Mouse (Mus musculus) olfactory bulb, adult 2 months (tissue): Measurements from ENCODE around the gene Ppcdc. TPM values are rescaled to one million over a fixed set of nuclear protein-coding genes. Genes with fewer than 3 reads are reported as not detected.

Experiments used
- H3K27ac ChIP-seq: fragments of 200-500 bp; 2 replicates; pipeline ENCODE4 v1.5.1; 2012; ENCODE audit warnings: low read depth, low read length; ENCODE audit not compliant: insufficient read depth
- H3K4me1 ChIP-seq: fragments of 200-500 bp; 2 replicates; pipeline ENCODE4 v1.6.1; 2012; ENCODE audit warnings: low read length; ENCODE audit not compliant: control insufficient read depth, insufficient read depth
- H3K4me3 ChIP-seq: fragments of 200-500 bp; 2 replicates; pipeline ENCODE4 v1.5.1; 2012; ENCODE audit warnings: mild to moderate bottlenecking, low read depth, low read length, moderate library complexity; ENCODE audit not compliant: insufficient read depth
- CTCF ChIP-seq: fragments of 200-500 bp; IDR thresholded peaks from 2 replicates; pipeline ENCODE4 v1.5.1; 2012; ENCODE audit warnings: low read depth, mild to moderate bottlenecking, low read length, moderate library complexity; ENCODE audit not compliant: insufficient read depth
- POLR2A ChIP-seq: fragments of 200-500 bp; IDR thresholded peaks from 2 replicates; pipeline ENCODE4 v1.6.1; 2012; ENCODE audit warnings: mild to moderate bottlenecking, low read depth, low read length, moderate library complexity; ENCODE audit not compliant: insufficient read depth
- WGBS: fragments of 180-500 bp; shearing (Covaris S2); methylation state at CpG from one replicate; pipeline ENCODE4 v1.1.7; 2018; 5-methylcytosine and 5-hydroxymethylcytosine counted together
- polyA plus RNA-seq: library from polyadenylated mRNA; stranded (reverse); fragments of >200 nt; gene quantifications from 2 replicates; pipeline ENCODE4 v1.2.4, GENCODE M21; 2012; ENCODE audit warnings: low replicate concordance; ENCODE audit not compliant: missing spikeins, insufficient read depth, insufficient read length

The Ppcdc gene
- polyA plus RNA-seq, result not detected in 2 replicates

GRCm38 (mm10) chr9:57439522-57440295 lies at the start of gene Ppcdc:
TSS of gene Ppcdc (minus strand) at chr9:57440124.
- Histone ChIP-seq H3K27ac (peak within 1 kb of the TSS; percentile 29; the same call in 1 of the 2 replicates), H3K4me3 (peak within 1 kb of the TSS; percentile 62), H3K4me1 (no peaks in the 10 kb centered on the region)
- 1% methylated on average over 32 of the region's 32 CpGs for WGBS
- no peak for TF ChIP-seq CTCF
- TF ChIP-seq POLR2A, result peak; percentile 91

GRCm38 (mm10) chr9:57487807-57488206 lies 47.9 kb upstream of the Ppcdc start:
- Histone ChIP-seq H3K4me3 (no peak overlapping the region), H3K27ac (no peak overlapping the region), H3K4me1 (peaks cover 2% of the 10 kb centered on the region; the same call in 1 of the 2 replicates)
- 74% methylated on average over 7 of the region's 7 CpGs for WGBS
- no peak for TF ChIP-seq CTCF
- no peak for TF ChIP-seq POLR2A

DNA sequence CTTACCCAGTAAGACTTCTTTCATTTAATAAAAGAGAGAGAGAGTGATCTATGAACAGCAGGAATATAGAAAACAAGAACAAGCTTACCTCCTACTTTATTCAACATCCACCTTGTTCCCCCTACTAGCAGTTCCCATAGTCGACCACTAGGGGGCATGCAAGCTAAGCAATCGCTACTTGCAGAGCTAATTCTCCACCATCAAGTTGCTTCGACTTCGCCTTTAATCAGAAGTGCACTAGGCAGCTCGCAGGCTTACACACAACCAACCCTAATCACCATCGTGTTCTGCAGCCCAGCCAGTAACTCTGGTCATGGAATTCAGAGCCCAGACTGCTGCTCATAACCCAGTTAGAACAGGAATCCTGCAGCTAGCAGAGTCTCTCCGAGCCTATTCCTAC lies 45.9 kb upstream of the Ppcdc start:
- 9% methylated on average over 7 of the region's 7 CpGs for WGBS
- Histone ChIP-seq H3K4me1 (peaks cover 2% of the 10 kb centered on the region; the same call in 1 of the 2 replicates), H3K4me3 (no peak overlapping the region), H3K27ac (no peak overlapping the region; the same call in 1 of the 2 replicates)
- TF ChIP-seq CTCF, result no peak
- TF ChIP-seq POLR2A, result no peak

DNA sequence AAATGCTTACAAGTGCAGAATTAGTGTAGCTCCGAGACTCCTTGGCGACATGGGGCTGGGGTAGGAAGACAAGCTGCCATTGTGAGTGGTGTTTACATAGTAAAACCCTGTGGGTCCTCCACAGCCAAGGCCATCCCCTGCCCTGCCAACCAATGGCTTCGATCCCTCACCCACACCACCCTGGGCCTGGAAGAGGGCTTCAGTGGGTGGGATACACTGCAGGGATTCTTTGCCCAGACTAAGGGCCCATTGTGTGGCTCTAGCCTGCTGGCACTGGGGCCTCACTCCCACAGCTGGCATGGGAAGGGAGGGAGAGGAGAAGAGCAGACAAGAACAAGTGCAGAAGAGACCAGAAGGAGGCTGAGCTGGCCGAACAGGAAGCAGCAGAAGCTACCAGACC lies 29.0 kb upstream of the Ppcdc start:
- TF ChIP-seq POLR2A (no peak), CTCF (no peak)
- 25% methylated on average over 4 of the region's 4 CpGs for WGBS
- Histone ChIP-seq H3K4me1 (peaks cover 17% of the 10 kb centered on the region), H3K4me3 (no peak overlapping the region), H3K27ac (no peak overlapping the region)

GRCm38 (mm10) chr9:57467896-57468549 lies 28.1 kb upstream of the Ppcdc start, which contains the start of gene Scamp5:
TSS of gene Scamp5 (minus strand) at chr9:57468060.
- Histone ChIP-seq H3K4me3 (peak within 1 kb of the TSS; percentile 66), H3K4me1 (peaks cover 17% of the 10 kb centered on the region), H3K27ac (peak within 1 kb of the TSS; percentile 86)
- WGBS, result 1% methylated on average over 48 of the region's 48 CpGs
- TF ChIP-seq CTCF, result no peak
- peak; percentile 96 for TF ChIP-seq POLR2A

GRCm38 (mm10) chr9:57467271-57467771 lies 27.4 kb upstream of the Ppcdc start:
- Histone ChIP-seq H3K27ac (peak overlapping the region; percentile 86), H3K4me1 (peaks cover 20% of the 10 kb centered on the region), H3K4me3 (peak overlapping the region; percentile 66)
- under 1% methylated on average over 18 of the region's 18 CpGs for WGBS
- TF ChIP-seq CTCF (no peak), POLR2A (no peak)

GRCm38 (mm10) chr9:57466101-57466500 lies 26.2 kb upstream of the Ppcdc start:
- 0 out of 2 replicates have a peak overlapping the region, but pooled peaks have one; percentile 10 for H3K4me3 ChIP-seq
- 54% methylated on average over 3 of the region's 3 CpGs for WGBS
- no peak for TF ChIP-seq CTCF
- TF ChIP-seq POLR2A, result no peak
- H3K4me1 ChIP-seq, result peaks cover 20% of the 10 kb centered on the region
- no peak overlapping the region for H3K27ac ChIP-seq

DNA sequence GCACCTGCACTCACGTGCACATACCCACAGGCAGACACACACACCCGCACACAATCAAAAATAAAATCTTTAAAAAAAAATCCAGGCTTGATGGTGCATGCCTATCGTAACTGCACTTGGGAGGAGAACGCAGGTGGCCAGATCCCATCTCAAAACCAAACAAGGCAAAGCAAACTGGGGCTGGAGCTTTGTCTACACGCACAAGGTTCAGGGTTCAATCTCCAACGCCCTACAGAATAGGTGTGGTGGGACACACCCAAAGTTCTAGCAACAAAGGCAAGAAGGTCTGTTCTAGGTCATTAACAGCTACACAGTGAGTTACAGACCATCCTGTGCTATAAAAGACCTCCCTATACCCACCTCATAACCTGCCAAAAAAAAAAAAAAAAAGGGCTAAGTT lies 22.9 kb upstream of the Ppcdc start:
- Histone ChIP-seq H3K4me1 (peaks cover 19% of the 10 kb centered on the region; the same call in 1 of the 2 replicates), H3K4me3 (no peak overlapping the region), H3K27ac (no peak overlapping the region)
- WGBS, result 84% methylated on average over 6 of the region's 6 CpGs
- TF ChIP-seq POLR2A (no peak), CTCF (no peak)
